Mouse (Mus musculus) liver, embryonic 13.5 days (tissue): ENCODE measurements around the gene Sipa1l3. TPM values are rescaled to one million over a fixed set of nuclear protein-coding genes. Genes with fewer than 3 reads are reported as not detected.
A peak's percentile ranks its signal among the peaks of the same experiment; 100 is the strongest.

ENCODE experiments used
- ATAC-seq: fragments of 200-750 bp; cut with Nextera tagmentation; 2 replicates; pipeline ENCODE4 v1.8.0; 2017; ENCODE audit warnings: low read depth, mild to moderate bottlenecking, moderate number of reproducible peaks, moderate library complexity
- DNase-seq: peaks from one replicate; pipeline ENCODE4 v3.0.0; 2022
- H3K27ac ChIP-seq: fragments of 300-500 bp; sonication (generic); 2 replicates; pipeline ENCODE4 v1.5.1; 2015; ENCODE audit warnings: moderate library complexity, mild to moderate bottlenecking, inconsistent platforms
- H3K27me3 ChIP-seq: fragments of 300-500 bp; sonication (generic); 2 replicates; pipeline ENCODE4 v1.6.1; 2015; ENCODE audit warnings: mild to moderate bottlenecking, inconsistent platforms
- H3K36me3 ChIP-seq: fragments of 300-500 bp; sonication (generic); 2 replicates; pipeline ENCODE4 v1.6.1; 2015; ENCODE audit warnings: mild to moderate bottlenecking, inconsistent platforms
- H3K4me1 ChIP-seq: fragments of 300-500 bp; sonication (generic); replicated peaks from 2 replicates; pipeline ENCODE4 v1.6.1; 2015; ENCODE audit warnings: inconsistent platforms
- H3K4me2 ChIP-seq: fragments of 300-500 bp; sonication (generic); 2 replicates; pipeline ENCODE4 v1.6.1; 2015; ENCODE audit warnings: inconsistent platforms, mild to moderate bottlenecking, moderate library complexity
- H3K4me3 ChIP-seq: fragments of 300-500 bp; sonication (generic); replicated peaks from 2 replicates; pipeline ENCODE4 v1.5.1; 2015; ENCODE audit warnings: mild to moderate bottlenecking, inconsistent platforms
- H3K9ac ChIP-seq: fragments of 300-500 bp; sonication (generic); 2 replicates; pipeline ENCODE4 v1.6.1; 2015; ENCODE audit warnings: mild to moderate bottlenecking, inconsistent platforms
- H3K9me3 ChIP-seq: fragments of 300-500 bp; sonication (generic); replicated peaks from 2 replicates; pipeline ENCODE4 v1.6.1; 2016; ENCODE audit warnings: inconsistent platforms
- WGBS: fragments of 180-500 bp; shearing (Covaris S2); methylation state at CpG from one replicate; pipeline ENCODE4 v1.1.7; 2015; ENCODE audit not compliant: insufficient replicate concordance; 5-methylcytosine and 5-hydroxymethylcytosine counted together
- polyA plus RNA-seq: library from polyadenylated mRNA; unstranded; fragments of >200 nt; fragmentation: Nextera tagmentation; extraction: Ambion mirVana; gene quantifications from 2 replicates; pipeline ENCODE4 v1.2.1, GENCODE M21; 2015

The Sipa1l3 gene
- polyA plus RNA-seq, 1 experiment from 2014 or later, result 2.6 TPM

DNA sequence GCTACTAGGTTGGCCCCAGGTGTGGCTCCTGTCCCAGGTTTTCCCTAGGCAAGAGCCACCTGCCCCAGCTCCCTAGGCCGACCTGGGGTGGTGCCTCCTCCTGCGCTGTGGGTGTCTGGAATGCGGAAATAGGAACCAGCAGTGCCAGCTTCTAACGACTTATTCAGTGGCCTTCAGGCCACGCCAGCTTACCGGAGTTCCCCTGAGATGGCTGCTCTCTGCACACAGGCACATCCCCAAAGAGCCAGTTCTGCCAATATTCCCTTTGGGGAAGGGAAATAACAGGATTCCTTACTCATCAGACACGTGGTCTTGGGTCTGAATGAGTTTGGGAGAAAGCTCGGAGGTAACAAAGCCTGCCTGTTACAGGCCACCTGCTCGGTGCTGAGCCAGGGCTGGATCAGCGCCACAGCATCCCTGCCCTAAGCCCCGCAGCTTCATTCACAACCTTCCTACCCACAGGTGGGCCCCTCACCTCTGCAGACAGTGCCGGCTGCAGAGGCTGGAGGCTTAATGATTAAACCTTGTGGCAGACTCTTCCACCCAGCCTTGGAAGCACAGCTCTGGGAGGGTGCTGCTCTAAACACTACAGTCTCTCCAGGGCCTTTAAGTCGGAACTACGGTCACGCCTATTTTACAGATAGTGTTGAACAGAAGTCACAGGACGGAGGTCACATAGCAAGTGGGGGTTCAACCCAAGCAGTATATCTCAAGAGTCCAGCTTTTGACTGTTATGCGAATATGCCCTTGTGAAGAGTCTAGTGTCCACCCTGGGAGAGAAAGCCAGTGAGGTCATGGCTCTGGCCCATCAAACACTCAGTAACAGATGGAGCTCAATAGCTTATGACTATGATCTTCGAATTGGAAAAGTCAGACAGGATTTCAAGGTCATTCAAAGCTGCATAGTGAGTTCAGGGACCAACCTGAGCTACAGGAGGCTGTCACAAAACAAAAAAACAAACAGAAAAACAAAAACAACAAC, 12.8 kb downstream of the Sipa1l3 start:
- WGBS, result 33% methylated on average over 18 of the region's 18 CpGs
- peak overlapping the region; percentile 39 for H3K4me2 ChIP-seq
- no peak overlapping the region for H3K4me3 ChIP-seq
- H3K4me1 ChIP-seq, result peaks cover 70% of the 10 kb centered on the region
- no peaks in the 10 kb centered on the region for H3K9me3 ChIP-seq
- peak overlapping the region; percentile 29; the same call in 1 of the 2 replicates for H3K9ac ChIP-seq
- H3K36me3 ChIP-seq, result no peaks in the 10 kb centered on the region
- H3K27me3 ChIP-seq, result no peaks in the 10 kb centered on the region
- ATAC-seq (peak; percentile 51), DNase-seq (no peak)
- H3K27ac ChIP-seq, result 0 out of 2 replicates have a peak overlapping the region, but pooled peaks have one; percentile 38

GRCm38 (mm10) chr7:29504683-29505290, 13.7 kb downstream of the Sipa1l3 start:
- no peak for DNase-seq
- Histone ChIP-seq H3K9ac (peak overlapping the region; percentile 29; the same call in 1 of the 2 replicates), H3K4me2 (peak overlapping the region; percentile 39), H3K9me3 (no peaks in the 10 kb centered on the region), H3K36me3 (no peaks in the 10 kb centered on the region), H3K4me1 (peaks cover 67% of the 10 kb centered on the region), H3K27me3 (no peaks in the 10 kb centered on the region), H3K27ac (peak overlapping the region; percentile 38; the same call in 1 of the 2 replicates), H3K4me3 (no peak overlapping the region)
- no peak for ATAC-seq
- WGBS, result 54% methylated on average over 7 of the region's 7 CpGs

DNA sequence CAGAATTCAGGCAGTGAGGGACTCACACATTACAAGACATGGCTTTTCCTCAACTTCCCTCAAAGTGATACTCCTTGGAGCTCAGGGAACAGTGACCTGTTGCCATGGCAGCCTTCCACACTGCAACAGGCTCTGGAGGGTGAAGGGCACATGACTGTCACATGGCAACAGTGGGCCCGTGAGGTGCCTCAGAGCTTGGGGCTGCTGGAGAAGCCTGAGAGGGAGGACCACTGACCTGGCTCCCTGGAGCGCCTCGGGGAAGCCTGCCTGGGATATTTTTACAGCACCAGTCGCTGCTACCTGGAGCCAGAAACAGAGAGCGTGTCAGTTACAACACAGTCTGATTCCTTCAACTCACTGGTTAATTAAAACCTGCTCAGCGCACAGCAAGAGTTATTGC, 14.8 kb downstream of the Sipa1l3 start:
- H3K4me3 ChIP-seq, result no peak overlapping the region
- no peaks in the 10 kb centered on the region for H3K9me3 ChIP-seq
- peaks cover 63% of the 10 kb centered on the region for H3K4me1 ChIP-seq
- no peak overlapping the region for H3K4me2 ChIP-seq
- H3K27me3 ChIP-seq, result no peaks in the 10 kb centered on the region
- no peak for DNase-seq
- no peaks in the 10 kb centered on the region for H3K36me3 ChIP-seq
- ATAC-seq, result no peak
- H3K27ac ChIP-seq, result no peak overlapping the region
- WGBS, result 65% methylated on average over 6 of the region's 6 CpGs
- H3K9ac ChIP-seq, result no peak overlapping the region

GRCm38 (mm10) chr7:29501214-29501613, 17.2 kb downstream of the Sipa1l3 start:
- no peak overlapping the region for H3K9ac ChIP-seq
- DNase-seq (no peak), ATAC-seq (no peak)
- no peak overlapping the region for H3K4me2 ChIP-seq
- no peaks in the 10 kb centered on the region for H3K27me3 ChIP-seq
- no peaks in the 10 kb centered on the region for H3K36me3 ChIP-seq
- H3K27ac ChIP-seq, result no peak overlapping the region
- H3K4me1 ChIP-seq, result peaks cover 66% of the 10 kb centered on the region
- 85% methylated on average over 9 of the region's 9 CpGs for WGBS
- no peaks in the 10 kb centered on the region for H3K9me3 ChIP-seq
- no peak overlapping the region for H3K4me3 ChIP-seq

DNA sequence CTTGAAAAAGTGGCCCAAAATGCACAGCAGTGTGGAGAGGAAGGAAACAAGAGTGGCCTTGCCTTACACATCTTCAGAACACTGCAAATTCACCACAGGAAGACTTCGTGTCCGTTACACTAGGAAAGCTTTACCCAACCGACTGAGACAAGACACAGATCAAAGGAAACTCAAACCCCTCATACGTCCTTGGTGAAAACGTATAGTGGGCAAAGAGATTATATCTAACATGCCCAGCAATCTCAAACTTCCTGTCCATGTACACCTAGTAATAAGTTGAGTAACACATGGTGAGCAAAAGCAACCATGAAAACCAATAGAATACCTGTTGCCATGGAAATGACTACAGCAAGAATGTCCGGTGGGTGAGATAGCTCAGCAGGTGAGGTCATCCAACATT, 19.4 kb downstream of the Sipa1l3 start:
- no peak for DNase-seq

GRCm38 (mm10) chr7:29496953-29497590, 21.4 kb downstream of the Sipa1l3 start:
- no peaks in the 10 kb centered on the region for H3K36me3 ChIP-seq
- DNase-seq, result no peak
- H3K4me1 ChIP-seq, result peaks cover 42% of the 10 kb centered on the region
- no peaks in the 10 kb centered on the region for H3K27me3 ChIP-seq
- ATAC-seq, result no peak
- no peak overlapping the region for H3K27ac ChIP-seq
- H3K9ac ChIP-seq, result no peak overlapping the region
- no peaks in the 10 kb centered on the region for H3K9me3 ChIP-seq
- no peak overlapping the region for H3K4me2 ChIP-seq
- H3K4me3 ChIP-seq, result no peak overlapping the region
- WGBS, result 79% methylated on average over 10 of the region's 10 CpGs

More for the DNA sequence above, 19.4 kb downstream of the Sipa1l3 start:
- Histone ChIP-seq H3K27ac (no peak overlapping the region), H3K4me1 (peaks cover 50% of the 10 kb centered on the region), H3K27me3 (no peaks in the 10 kb centered on the region), H3K4me2 (no peak overlapping the region), H3K4me3 (no peak overlapping the region), H3K9me3 (no peaks in the 10 kb centered on the region), H3K36me3 (no peaks in the 10 kb centered on the region), H3K9ac (no peak overlapping the region)
- no peak for ATAC-seq
- WGBS, result 50% methylated on average over 6 of the region's 6 CpGs

DNA sequence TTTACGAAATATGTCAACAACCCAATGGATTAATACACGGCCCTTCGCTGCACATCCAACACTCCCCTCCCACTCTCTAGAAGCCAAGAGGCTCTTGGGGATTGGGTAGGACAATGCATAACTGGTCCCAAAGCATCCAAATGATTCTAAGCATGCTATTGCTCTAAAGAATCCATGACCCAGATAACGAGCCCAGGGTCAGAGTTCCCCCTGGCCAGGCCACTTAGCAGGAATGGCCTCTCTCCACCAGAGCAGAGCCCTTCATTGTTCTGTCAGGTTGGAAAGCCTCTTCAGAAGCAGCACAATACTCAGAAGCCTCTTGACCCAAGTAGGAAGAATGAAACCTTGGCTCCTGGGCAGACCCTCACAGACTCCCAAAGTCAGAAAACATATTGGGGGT, 22.1 kb downstream of the Sipa1l3 start:
- WGBS, result 68% methylated on average over 4 of the region's 4 CpGs
- no peak overlapping the region for H3K4me2 ChIP-seq
- H3K27me3 ChIP-seq, result no peaks in the 10 kb centered on the region
- peaks cover 47% of the 10 kb centered on the region for H3K4me1 ChIP-seq
- H3K9ac ChIP-seq, result no peak overlapping the region
- H3K36me3 ChIP-seq, result no peaks in the 10 kb centered on the region
- H3K27ac ChIP-seq, result no peak overlapping the region
- DNase-seq (no peak), ATAC-seq (no peak)
- H3K4me3 ChIP-seq, result no peak overlapping the region
- H3K9me3 ChIP-seq, result no peaks in the 10 kb centered on the region

- no peak overlapping the region for H3K4me3 ChIP-seq
- no peaks in the 10 kb centered on the region for H3K27me3 ChIP-seq
- no peaks in the 10 kb centered on the region for H3K36me3 ChIP-seq
- no peak overlapping the region for H3K4me2 ChIP-seq
- H3K9me3 ChIP-seq, result no peaks in the 10 kb centered on the region
- whole genome bisulfite sequencing, result 69% methylated on average over 4 of the region's 4 CpGs
- H3K4me1 ChIP-seq, result peaks cover 47% of the 10 kb centered on the region
- ATAC-seq, result 0 out of 2 replicates have a peak, but pooled peaks have one; percentile 6
- H3K27ac ChIP-seq, result no peak overlapping the region
- no peak for DNase-seq
- no peak overlapping the region for H3K9ac ChIP-seq
These were observed 22.6 kb downstream of the Sipa1l3 start for GRCm38 (mm10) chr7:29495880-29496279.

DNA sequence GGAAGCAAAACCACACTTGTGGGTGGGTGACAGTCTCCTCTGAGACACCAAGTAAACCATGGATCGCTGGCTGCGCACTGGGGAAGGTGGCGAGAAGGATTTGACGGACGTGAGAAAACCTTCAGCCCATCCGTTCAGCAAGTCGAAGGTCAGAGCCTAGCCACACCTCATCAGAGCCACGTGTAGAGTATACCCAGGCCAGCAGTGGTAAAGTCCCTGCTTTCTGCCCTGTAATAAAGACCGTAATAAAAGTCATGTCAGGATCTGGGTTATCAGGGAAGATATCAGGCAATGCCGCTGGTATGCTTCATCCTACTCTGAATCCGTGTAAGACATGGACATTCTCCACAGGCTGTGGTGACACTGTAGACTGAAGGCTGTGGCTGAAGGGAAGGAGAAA, 23.6 kb downstream of the Sipa1l3 start:
- no peak for DNase-seq
- WGBS, result 78% methylated on average over 11 of the region's 11 CpGs

GRCm38 (mm10) chr7:29494015-29494414, 24.4 kb downstream of the Sipa1l3 start:
- no peak overlapping the region for H3K4me2 ChIP-seq
- DNase-seq (no peak), ATAC-seq (no peak)
- H3K27me3 ChIP-seq, result no peaks in the 10 kb centered on the region
- WGBS, result 66% methylated on average over 5 of the region's 5 CpGs
- H3K27ac ChIP-seq, result no peak overlapping the region
- H3K4me3 ChIP-seq, result no peak overlapping the region
- no peak overlapping the region for H3K9ac ChIP-seq
- H3K9me3 ChIP-seq, result no peaks in the 10 kb centered on the region
- H3K4me1 ChIP-seq, result peaks cover 44% of the 10 kb centered on the region
- no peaks in the 10 kb centered on the region for H3K36me3 ChIP-seq

More for the DNA sequence above, 23.6 kb downstream of the Sipa1l3 start:
- no peak overlapping the region for H3K4me2 ChIP-seq
- no peak overlapping the region for H3K9ac ChIP-seq
- no peaks in the 10 kb centered on the region for H3K27me3 ChIP-seq
- H3K9me3 ChIP-seq, result no peaks in the 10 kb centered on the region
- H3K4me1 ChIP-seq, result peaks cover 47% of the 10 kb centered on the region
- ATAC-seq, result no peak
- H3K4me3 ChIP-seq, result no peak overlapping the region
- no peak overlapping the region for H3K27ac ChIP-seq
- no peaks in the 10 kb centered on the region for H3K36me3 ChIP-seq

DNA sequence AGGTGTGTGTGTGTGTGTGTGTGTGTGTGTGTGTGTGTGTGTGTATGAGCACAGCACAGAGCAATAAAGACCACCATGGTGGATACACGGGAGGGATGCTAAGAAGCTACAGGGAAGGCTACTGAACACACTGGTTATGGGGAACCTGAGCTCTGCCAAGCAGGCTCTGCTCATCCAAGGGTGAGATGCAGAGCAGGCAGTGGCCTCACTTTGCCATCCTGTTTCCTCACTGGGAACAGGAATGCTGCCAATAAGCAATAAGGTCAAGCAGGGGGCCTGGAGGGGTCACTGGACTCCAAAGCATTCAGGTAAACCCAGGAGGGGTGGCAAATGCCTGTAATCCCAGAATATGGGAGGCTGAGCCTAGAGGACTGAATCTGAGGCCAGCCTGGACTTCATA, 25.4 kb downstream of the Sipa1l3 start:
- Histone ChIP-seq H3K36me3 (no peaks in the 10 kb centered on the region), H3K9ac (no peak overlapping the region), H3K4me3 (no peak overlapping the region), H3K4me1 (peaks cover 34% of the 10 kb centered on the region), H3K27me3 (no peaks in the 10 kb centered on the region), H3K9me3 (no peaks in the 10 kb centered on the region), H3K4me2 (no peak overlapping the region), H3K27ac (no peak overlapping the region)
- DNase-seq, result no peak
- WGBS, result 53% methylated on average over 1 of the region's 1 CpGs
- ATAC-seq, result no peak
